Mouse (Mus musculus): Measurements from ENCODE around the gene Sall4.

Sall4 gene

DNA sequence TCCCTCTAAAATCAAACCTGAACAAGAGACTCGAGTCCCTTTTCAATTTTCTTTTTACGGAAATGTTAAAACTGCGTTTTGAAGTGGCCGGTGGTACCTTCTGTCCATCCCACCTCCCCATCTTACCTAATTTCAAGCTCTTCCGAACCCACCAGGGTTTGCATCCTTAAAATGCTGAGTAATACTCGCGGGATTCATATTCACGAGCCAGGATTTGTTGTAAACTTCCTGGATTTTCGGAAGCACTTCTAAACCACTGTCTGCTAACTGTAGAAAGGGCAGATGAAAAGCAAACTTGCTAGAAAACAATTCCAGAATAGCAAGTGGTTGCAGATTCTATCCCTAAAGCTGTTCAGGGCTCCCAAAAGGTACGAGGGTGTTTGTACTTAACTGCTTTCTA is at the start of gene Sall4:
Gene Sall4, minus strand, starts transcription at position 362 of the 400 bp plus-strand sequence.
- DNase-seq (ENCODE audit: low spot score in 2 of 2): no peak

DNA sequence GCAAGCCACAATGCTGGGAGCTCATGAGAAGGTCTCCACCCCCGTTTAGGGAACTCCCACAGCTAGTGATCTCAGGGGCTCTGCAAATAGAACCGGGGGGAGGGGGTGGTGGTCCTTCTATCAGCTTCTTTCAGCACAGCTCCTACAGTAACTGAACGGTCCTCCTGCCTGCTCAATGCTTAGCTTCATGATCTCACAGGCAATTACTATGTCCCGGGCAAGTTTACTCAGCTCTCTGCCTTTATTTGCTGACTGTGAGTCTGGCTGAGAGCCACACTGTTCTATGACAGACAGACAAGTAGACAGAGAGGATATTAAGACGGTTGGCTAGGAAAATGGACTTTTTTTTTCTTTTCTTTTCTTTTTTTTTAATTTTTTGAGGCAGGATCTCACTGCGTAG is 45.5 kb upstream of the Sall4 start:
- no peak for DNase-seq (ENCODE audit: low spot score in 2 of 2)

DNA sequence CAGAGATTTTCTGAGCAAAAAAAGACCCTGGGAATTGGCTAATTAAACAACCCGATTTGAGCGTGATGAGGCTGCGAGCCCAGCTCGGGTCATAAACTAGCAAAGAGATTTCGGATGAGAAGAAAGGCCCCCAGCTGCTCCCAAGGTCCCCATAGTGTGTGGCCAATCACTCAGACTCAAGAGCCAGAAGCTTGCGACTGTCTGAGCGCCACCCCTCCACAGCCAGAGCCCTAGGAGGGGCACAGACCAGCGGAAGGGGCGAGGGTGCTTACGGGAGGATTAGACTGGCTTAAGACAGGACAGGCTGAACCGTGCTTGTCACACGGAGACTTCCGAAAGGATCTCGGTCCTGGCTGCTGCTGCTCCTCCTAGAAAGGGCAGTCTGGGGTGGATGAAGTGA is 42.2 kb upstream of the Sall4 start:
- no peak for DNase-seq (ENCODE audit: low spot score in 2 of 2)

GRCm38 (mm10) chr2:168807681-168808080 is 39.9 kb upstream of the Sall4 start:
- DNase-seq (ENCODE audit: low spot score in 2 of 2): no peak

DNA sequence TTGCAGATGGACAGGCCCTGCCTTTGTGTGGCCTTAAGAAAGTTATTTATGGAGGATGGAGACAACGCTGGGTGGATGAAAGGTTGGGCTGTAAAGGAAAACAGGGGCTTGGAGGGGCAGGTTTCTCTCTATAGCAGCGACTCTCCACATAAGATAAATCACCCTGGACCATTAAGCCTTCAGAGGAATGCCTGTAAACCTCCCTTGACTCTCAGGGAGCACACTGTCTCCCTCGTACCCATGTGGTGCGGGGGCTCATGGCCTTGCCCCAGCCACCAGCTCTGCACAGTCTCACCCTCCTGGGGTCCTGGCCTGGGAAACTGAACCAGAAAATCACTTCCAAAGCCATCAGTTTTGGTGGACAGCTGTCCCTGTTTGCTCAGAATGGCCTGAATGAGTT is 36.1 kb upstream of the Sall4 start:
- DNase-seq (ENCODE audit: low spot score in 2 of 2): no peak

DNA sequence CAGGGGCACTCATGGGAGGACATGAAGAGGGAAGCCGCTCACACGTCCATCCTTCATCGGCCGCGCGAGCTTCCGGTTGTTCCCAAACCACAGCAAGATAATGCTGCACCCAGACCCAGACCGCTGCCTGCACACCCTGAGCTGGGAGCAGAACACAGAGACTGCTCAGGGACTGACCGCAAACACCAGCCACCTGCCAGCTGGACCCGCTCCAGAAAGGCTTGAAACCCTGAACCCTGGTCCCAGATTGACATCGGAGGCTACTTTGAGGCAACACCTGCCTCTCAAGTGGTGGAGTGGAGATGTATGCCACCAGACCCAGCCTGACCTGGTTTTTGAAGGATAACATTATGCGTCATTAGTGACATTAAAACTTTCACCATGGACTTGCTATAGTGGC is 31.6 kb upstream of the Sall4 start:
- no peak for DNase-seq (ENCODE audit: low spot score in 2 of 2)

GRCm38 (mm10) chr2:168798921-168799320 is 31.2 kb upstream of the Sall4 start:
- no peak for DNase-seq (ENCODE audit: low spot score in 2 of 2)

DNA sequence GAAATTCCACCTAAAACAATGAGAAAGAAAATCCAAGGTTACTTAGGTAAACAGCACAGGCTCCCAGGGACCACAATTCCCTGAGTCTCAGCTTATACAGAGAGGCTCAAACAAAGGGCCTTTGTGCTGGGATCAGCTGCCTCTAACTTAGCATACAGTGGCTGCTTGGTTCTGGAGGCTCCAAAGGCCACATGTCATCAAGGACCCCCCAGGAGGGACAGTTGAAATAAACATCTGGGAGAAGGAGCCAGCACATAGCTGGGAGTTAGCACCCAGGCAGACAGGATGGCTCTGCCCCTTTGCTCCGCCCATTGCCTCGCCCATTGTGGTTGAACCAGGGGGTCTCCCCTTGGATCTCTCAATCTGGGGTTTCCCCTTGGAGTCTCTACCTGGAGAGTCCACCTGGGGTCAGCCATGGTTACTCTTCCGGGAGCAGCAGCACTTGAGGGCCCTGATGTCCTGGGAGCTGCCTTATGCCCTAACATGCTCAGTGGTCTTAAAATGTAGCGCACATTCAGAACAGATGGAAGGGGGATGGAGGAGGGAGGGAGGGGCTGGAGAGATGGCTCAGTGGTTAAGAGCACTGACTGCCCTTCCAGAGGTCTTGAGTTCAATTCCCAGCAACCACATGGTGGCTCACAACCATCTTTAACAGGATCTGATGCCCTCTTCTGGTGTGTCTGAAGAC is 23.5 kb upstream of the Sall4 start:
- no peak for DNase-seq (ENCODE audit: low spot score in 2 of 2)

GRCm38 (mm10) chr2:168786174-168786573 is 18.4 kb upstream of the Sall4 start:
- no peak for DNase-seq (ENCODE audit: low spot score in 2 of 2)

DNA sequence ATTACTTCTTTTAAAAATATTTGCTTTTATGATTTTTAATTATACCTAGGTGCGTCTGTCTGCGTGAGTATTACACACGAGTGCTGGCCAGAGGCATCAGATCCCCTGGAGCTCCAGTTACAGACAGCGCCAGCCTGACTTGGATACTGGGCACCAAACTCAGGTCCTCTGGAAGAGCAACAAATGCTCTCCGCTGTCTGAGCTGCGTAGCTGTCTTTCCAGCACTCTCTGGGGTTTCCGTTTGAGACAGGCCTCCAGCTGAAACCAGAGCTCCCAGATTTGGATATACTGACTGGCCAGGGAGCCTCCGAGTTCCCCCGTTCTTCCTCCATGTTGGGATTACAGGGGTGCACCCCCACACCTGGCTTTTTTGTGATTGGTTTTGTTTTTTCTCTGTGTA is 12.9 kb upstream of the Sall4 start:
- DNase-seq (ENCODE audit: low spot score in 2 of 2): no peak

GRCm38 (mm10) chr2:168780024-168780423 is 12.3 kb upstream of the Sall4 start:
- DNase-seq (ENCODE audit: low spot score in 2 of 2): peak in 1 of 2 experiments; percentile 27

DNA sequence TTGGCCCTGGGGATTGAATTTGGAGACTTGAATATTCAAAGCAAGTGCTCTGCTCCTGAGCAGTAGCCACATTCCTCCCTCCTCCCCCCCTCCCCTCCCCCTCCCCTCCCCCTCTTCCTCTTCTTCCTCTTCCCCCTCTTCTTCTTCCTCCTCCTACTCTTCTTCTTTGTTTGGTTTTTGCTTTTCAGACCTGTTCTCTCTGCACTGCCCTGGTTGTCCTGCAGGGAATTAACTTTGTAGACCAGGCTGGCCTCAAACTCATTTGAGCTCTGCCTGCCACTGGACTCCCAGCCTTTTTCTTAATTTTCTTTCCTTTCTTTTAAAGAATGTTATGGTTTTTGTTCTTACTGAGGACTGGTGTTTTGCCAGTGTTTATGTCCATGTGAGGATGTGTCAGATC is 9.7 kb upstream of the Sall4 start:
- DNase-seq (ENCODE audit: low spot score in 2 of 2): no peak

GRCm38 (mm10) chr2:168776238-168776637 is 8.5 kb upstream of the Sall4 start:
- DNase-seq (ENCODE audit: low spot score in 2 of 2): no peak

- no peak for DNase-seq (ENCODE audit: low spot score in 2 of 2)
Measured at GRCm38 (mm10) chr2:168769259-168769658, 1.5 kb upstream of the Sall4 start.

DNA sequence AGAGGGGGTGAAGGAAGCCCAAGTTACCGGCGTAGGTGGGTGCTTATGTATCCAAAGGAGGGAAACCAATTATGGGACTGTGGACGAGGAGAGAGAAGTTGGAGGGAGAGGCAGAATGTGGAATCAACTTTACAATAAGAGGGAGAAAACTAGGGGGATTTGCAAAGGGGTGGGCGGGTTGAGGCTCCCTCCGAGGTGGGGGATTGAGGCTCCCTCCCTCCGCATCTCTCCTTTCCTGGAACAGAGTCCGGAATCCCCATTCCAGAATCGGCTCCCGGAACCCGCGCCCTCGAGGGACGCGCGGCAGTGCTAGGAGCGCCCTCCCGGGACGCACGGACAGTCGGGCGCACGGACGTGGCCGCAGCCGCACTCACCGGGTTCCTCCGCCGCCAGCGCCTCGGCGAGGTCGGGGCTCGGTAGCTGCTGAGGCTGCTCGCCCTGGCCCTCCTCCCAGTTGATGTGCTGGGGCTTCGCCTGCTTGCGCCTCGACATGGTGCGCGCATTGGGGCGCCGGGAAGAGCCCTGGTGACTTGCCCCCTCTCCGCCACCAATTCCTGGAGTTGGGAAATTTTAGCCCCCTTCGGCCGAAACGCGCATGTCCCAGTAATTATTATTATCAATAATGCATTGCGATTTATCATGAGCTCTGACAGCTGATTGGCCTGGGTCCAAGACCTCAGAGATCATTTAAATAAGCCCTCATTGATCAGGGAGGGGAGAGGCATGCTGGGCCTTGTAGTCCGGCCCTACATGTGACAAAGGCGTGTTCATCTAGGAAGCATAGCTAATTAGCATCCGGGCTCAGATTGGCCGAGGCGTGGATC is 993 bp downstream of the Sall4 start:
- no peak for DNase-seq (ENCODE audit: low spot score in 2 of 2)

GRCm38 (mm10) chr2:168765696-168766537 is 1.8 kb downstream of the Sall4 start:
- no peak for DNase-seq (ENCODE audit: low spot score in 2 of 2)

GRCm38 (mm10) chr2:168765065-168765681 is 2.6 kb downstream of the Sall4 start:
- DNase-seq (ENCODE audit: low spot score in 2 of 2): no peak

DNA sequence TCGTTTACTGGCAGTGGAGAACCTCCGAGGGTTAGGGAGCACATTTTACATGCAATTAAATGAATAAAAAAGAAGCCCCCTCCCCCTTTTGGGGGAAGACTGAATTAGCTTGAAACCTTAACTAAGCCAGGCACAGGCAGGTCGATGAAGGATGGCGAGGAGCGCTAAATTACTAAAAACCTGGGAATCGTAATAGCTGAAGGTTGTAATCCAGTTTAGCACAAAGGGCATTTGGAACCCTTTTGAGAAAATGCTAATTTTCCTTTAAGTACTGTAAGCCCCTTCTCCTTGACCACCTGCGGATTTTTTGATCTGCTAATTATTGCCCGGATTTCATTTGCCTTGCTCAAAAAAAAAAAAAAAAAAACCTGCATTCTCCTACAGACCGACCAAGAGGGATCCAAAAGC is 3.3 kb downstream of the Sall4 start:
- DNase-seq (ENCODE audit: low spot score in 2 of 2): no peak

- no peak for DNase-seq (ENCODE audit: low spot score in 2 of 2)
Measured at GRCm38 (mm10) chr2:168763785-168764184, 4.0 kb downstream of the Sall4 start.

GRCm38 (mm10) chr2:168762411-168762815 is 5.3 kb downstream of the Sall4 start:
- DNase-seq (ENCODE audit: low spot score in 2 of 2): no peak

GRCm38 (mm10) chr2:168761954-168762353 is 5.8 kb downstream of the Sall4 start:
- DNase-seq (ENCODE audit: low spot score in 2 of 2): no peak

- no peak for DNase-seq (ENCODE audit: low spot score in 2 of 2)
Measured at GRCm38 (mm10) chr2:168761141-168761540, 6.6 kb downstream of the Sall4 start.

All from frontal cortex, postnatal 10 days (tissue).